Mouse (Mus musculus) kidney, adult 9 months (tissue): ENCODE data around the gene Tspan5.

Experiments
- DNase-seq: peaks from one replicate; pipeline ENCODE4 v3.0.0; 2022

Tspan5 gene

DNA sequence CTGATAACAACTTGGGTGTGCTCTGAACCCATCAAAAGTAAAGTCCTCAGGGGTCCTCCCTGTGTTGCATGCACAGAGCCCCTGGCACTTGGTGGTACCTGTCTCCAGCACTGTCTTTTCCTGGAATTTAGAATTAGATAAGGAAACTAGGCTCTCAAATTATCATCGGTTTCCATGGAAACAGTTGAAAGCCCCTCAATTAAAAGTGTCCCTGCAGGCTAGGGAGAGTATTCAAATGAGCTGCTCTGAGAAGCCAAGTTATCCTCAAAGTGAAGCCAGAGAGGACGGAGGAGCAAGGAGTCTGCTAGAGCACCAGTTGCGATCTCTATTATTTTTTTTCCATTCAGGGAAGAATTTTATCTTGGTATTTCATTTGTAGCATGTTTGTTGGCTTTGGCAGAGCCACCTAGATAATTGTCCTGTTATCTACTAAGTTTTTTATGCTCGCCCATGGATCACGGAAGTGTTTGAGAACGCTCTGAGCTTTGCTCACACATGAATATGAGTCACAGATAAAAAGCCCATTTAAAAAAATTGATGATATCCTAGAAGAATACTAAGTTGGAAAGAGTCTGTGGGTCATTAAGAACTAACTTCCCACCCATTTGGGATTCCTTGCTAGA lies 139.8 kb downstream of the Tspan5 start:
- DNase-seq, result no peak

DNA sequence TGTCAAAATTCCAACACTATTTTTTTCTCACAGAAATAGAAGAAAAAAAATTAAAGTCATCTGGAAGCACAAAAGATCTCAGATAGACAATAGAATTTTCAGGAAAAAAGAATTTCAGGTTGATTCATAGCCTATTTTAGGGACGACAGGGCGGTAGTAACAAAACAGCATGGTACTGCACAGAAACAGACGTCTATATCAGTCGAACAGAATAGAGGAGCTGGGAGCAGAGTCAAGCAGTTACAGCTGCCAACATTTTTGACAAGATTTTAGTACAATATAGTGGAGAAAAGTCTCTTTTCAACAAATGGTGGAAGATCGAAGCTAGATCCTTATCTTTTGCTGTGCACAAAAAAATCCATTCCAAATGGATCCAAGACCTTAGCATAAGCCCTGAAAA lies 144.1 kb downstream of the Tspan5 start:
- DNase-seq, result no peak

DNA sequence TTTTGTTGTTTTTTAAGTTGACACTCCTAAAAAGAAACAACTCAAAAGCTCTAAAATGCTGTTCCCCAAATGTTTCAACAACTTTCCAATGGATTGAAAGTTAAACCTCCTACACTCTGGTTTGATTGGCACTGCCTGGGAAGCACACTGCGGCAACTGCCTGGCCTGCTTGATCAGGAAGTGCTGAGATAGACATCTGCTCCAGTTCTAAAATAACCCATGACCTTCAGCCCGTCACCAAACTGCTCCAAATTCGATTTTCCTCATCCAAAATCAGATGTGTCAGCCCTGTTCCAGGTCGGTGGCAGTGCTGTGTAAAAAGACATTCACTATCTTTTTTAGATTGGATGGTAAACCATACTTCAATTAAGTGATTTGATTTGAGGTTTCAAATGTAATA lies 147.2 kb downstream of the Tspan5 start:
- no peak for DNase-seq

DNA sequence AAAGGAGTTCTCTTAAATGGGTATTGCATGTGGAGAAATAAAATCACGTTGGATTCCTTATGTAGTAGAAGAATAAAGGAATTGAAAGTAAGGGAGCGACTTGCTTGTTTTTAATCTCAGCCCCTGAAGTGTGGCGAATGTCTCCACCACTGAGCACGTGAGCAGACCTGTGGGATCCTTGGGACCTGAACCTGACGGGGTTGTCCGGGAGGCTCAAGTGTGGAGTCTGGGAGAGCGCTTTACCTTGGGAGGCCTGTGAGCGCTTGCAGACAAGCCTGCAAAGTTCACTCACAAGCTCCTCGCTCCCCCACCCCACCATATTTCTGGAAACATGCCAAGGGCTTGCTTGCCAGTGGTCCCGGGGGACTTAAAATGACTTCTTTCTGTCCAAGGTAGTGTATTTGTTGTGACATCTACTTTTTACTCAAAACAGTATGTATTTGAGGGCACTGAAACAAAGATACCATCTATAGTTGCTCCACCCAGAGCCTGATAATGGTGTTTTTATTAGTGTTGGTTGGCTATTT lies 147.8 kb downstream of the Tspan5 start:
- no peak for DNase-seq

DNA sequence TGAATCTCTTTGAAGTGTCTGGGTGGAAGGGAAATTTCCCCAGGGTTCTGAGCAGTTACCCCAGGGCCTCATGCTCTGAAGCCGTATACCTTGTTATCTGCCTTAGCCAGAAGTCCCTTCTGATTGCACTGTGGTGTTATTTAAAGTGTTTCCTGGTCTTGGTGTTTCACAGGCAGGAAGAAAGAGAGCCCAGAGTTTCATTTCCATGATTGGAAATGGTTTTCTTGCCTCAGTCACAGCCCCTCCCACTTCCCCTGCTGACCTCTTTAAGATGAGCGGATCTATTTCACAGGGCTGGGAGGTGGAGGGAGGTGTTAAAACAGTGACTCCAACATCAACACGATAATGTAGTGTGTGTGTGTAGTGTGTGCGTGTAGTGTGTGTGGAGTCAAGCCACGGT lies 151.5 kb downstream of the Tspan5 start:
- no peak for DNase-seq

DNA sequence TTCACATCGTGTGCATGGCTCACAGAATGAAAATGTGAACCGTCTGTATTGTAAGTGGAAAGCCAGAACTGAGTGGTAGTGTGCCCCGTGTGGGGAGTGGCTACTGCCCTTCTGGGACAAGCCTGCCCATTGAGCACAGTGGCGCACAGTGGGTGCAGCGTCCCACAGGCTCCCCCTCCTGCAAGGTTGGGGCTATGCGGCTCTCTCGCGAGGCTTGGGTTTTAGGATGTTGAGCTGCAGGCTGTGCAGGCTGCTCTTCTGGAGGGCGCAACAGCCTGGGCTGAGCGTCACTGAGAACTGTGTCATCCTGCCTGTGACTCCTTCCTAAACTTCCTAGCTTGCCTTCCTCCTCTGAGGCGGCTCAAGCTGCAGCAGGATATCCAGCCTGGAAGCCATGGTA lies 155.5 kb downstream of the Tspan5 start:
- no peak for DNase-seq

DNA sequence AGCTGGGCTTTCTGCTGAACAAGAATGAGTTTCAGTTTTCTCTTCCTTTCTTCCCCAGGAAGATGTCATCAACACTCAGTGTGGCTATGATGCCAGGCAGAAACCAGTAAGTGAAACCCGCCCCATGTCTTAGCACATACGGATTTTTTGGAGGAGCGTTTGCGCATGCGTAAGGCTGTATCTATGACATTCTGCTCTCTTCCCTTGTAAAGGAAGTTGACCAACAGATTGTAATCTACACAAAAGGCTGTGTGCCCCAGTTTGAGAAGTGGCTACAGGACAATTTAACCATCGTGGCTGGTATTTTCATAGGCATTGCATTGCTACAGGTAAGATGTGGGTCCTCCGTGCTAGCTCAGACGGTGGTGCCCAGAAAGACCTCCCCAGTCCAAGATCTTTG lies 156.1 kb downstream of the Tspan5 start:
- no peak for DNase-seq

DNA sequence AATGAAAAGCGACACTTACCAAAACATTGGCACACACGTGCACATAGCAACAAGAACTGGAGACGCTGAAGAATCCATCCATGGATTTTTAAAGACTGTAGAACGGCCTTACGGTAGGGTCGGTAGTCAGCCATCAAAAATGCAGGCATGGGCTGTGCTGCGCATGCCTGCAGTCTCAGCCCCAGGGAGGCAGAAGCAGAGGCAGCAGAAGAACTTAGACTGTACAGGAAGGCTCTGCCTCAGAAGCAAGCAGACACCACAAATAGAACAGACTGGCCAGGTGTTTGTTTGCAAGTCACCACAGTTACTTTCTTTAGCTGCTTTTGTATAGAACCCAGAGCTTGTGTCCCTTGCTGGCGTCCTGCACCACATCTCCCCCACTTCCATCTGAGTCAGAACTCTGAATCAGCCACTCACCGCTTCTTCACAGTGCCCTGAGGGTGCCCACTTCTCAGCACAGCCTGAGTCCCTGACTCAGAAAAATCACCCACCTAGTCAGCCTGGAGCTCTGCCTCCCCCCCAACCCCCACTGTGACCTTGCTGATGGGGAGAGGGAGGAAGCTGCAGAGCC lies 158.7 kb downstream of the Tspan5 start:
- no peak for DNase-seq

DNA sequence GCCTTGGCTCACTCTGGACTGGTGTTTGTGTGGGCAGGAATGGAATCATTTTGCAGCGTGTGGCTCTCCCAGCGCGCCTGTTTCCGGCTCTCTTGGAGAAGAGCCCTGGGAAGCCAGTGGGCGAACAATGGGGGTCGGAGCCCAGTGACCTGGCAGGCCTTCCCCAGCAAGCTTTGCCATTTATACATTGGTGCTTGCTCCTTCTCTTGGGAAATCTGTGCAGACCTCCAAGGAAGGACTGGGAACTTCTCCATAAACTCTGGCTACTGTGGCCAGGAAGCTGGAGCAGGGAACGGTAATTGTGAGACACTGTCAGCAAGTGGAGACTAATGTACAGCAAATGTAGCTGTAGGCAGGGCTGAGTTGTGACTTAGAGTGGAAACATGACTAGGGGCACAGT lies 163.7 kb downstream of the Tspan5 start:
- no peak for DNase-seq

DNA sequence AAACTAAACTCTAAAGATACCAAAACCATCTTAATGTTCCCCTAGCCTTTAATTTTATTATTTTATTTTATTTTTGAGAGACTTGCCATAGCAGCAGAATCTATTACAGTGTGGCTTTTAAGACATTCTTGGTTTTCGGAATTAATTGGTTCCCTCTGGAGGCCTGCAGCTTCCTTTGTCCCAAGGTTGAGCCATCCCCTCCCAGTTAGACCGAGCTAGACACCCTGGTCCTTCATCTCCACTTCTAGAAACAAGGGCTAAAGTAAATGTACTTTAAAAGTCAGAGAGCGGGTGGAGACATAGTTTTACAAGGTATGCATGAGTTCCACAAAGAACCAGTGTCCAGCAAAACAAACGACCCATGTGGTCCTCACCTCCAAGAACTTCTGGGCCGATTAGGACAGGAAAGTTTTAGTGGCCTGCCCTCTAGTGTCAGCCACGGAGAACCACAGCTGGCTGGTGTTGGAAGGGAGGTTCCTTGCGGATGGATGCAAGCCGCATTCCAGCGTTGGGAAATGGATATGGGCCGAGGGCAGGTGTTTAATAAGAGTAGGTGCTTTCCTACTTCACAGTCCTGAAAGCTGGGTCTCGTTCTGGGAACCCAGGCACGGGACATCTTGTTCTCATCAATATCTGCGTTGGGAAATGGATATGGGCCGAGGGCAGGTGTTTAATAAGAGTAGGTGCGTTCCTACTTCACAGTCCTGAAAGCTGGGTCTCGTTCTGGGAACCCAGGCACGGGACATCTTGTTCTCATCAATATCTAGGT lies 164.3 kb downstream of the Tspan5 start:
- peak; percentile 57 for DNase-seq

DNA sequence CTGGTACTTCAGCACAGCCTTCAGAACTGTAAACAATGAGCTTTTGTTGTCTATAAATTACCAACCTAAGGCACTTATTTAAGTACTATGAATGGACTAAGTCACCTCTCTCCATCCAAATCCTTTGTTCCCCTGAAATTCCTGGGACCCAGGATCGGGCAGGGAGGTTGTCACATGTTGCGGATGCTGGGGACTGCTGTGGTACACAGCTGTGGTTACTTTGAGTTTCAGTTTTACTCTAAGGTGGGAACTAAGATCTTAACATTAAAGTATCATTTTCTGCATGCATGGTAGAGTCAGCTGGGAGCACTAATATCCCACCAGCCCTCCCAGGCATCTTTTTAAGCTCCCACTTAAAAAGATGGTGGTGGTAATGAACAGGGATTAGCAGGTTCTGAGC lies 167.3 kb downstream of the Tspan5 start:
- no peak for DNase-seq

DNA sequence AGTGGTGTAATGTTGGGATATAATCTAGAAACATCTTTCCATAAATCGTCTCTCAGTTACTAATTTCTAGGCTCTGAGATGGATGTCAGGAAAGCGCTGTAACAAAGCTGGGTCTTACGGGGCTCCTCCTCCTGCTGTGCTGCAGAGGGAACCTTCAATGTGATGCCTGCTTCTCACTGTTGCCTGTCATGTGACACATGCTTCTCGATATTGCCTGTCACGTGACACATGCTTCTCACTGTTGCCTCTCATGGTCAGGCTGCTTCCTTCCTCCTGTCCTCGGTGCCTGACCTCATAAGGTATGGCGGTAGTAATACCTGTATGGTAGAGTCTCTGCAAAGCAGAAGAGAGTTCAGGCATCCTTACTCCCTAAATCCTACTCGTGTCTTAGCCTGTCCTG lies 170.5 kb downstream of the Tspan5 start:
- no peak for DNase-seq

DNA sequence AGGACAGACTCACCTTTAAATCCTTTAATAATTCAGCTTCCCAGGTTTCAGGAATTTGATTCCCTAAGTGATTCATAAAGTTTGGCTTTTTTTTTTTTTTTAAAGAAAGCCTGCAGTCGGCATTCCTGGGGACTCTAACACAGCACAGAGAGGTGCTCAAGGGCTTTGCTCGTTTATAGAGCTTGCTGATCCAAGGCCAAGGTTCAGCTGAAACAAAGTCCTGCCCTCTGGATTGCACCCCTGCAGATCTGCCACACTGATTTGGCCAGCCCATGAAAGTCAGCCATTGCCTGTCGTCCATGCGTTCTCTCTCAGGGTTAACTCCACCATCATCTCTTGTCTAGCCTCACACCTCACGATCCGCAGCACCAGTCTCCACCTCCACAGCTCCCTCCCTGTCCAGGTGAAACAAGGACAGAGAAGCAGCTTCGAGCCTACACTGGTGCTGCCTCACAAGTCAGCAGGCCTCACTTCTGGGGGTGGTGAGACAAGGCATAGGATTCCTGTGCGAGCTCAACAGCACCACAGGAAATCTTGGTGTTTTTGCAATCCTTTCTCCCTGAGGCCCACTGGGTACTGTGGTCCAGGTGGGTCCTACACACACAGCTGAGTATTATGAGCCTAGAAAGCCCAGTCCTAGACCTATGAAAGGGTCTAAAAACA lies 172.8 kb downstream of the Tspan5 start:
- DNase-seq, result peak; percentile 60

DNA sequence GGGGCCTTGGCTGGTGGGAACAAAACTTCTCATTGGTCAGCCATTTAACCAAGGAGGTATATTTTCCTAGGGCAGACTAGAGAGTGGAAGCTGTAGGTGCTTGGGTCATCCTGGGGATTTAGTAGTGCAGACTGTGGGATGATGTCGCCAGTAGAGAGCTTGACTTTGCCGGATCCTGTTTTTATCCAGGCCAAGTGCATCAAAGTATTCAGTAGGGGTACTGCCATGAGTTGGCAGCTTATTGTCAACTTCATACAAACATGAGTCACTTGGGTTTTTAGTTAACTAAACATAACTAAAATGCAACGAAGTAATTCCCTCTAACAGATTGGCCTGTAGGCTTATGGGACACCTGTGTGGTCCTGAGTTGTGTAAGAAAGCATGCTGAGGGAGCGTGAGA lies 174.6 kb downstream of the Tspan5 start:
- no peak for DNase-seq

DNA sequence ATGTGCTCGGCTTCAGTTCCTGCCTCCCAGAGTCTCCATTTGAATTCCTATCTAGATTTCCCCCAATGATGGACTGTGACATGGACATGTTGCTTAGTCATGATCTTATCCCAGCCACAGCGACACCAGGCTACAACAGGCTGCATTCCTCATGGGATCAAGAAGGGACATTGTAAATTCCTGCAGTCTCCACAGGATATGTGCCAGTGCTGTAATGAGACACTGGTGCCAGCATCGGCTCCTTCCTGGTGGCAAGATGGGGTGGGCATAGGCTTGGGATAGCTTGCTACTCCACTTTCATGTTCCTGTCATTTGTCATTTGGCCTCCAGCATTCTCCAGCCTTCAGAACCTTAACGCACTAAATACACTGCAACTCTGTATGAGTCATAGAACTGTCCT lies 175.0 kb downstream of the Tspan5 start:
- DNase-seq, result no peak

DNA sequence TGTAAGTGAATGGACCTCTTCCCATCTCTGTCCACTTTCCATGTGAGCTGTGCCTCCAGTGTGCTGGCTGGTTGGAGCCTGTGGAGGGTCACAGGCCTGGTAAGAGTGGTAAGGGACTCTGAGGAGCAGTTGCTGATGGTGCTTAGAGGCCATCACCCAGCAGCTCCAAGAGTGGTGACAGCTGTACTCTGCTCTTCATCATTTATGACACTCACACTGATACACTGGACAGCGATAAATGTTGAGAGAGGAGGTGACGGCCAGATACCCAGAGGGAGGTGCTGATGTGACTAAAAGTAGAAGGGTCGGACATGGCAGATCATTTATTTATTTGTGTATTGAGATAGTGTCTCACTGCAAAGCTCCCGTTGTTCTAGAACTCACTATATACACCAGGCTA lies 176.2 kb downstream of the Tspan5 start:
- DNase-seq, result no peak

DNA sequence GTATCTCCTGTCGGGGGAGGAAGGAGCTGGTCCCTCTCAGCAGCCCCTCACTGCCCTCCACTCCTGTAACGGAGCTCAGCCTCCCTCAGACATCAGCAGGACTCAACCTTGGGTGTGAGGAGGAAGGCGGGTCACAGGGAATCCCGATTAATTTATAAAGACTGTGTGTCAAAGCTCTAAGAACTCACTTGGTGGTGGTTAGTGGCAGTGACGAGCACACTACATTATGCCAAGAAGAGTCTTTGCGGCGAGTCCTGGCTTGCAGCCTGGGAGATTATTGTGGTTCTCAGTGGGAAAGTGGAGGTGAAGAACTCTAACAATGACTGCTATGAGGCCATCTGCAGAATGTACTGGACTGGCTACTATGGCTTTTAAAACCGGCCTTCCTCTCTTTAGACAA lies 184.2 kb downstream of the Tspan5 start:
- DNase-seq, result no peak

DNA sequence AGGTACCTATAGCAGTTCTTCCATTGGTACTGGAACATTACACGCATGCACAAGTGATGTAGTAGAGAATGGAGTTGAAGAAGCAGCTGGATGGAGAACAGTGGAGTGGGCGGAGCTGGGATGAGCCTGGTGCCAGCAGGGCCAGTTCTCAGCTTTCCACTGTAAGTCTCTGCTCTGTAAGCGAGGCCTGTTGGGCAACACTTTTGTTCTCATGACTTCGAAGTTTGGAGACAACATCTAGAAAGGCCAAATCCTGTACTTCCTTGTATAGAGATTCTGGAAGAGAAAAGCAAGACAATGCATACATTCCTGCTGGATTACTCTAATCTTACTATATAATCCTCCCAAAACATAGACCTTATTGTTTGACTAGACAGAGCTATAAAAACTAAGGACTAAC lies 185.4 kb downstream of the Tspan5 start:
- DNase-seq, result no peak

DNA sequence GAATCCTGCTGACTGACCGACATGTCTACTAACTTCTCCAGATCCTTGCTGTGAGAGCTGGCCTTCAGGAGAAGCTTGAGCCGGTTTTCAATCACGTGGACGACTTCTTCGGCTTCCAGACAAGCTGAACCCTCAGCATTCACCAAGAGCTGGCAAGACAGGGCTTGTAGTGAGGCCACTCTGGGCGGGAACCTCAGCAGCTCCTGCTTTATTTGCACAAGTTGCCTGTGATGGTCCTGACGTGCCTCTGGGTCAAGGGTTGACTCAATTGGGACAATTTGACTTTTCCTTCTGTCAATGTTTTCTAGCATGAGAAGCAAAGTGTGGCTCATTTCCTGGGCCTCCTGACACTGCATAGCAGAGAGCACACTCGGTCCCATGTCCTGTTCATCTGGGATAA lies 194.8 kb downstream of the Tspan5 start:
- DNase-seq, result no peak

DNA sequence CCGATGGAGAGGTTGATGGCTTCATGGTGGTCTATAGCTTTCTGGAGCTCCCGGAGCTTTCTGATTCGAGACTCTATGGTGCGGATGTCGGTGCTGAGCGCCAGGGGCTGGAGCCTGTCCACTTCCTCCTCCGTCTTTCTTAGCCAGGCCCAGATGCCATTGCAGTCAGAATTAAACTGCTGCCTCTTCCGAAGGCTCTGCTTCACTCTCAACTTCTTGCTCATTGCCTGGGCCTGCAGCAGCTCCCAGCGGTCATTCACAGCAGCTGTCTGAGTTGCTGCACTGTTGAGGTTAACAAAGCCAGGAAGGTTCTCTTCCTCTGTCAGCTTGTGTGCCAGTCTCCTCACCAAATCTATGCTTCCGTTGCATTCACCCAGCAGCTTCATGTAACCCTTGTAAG lies 195.2 kb downstream of the Tspan5 start:
- DNase-seq, result no peak

DNA sequence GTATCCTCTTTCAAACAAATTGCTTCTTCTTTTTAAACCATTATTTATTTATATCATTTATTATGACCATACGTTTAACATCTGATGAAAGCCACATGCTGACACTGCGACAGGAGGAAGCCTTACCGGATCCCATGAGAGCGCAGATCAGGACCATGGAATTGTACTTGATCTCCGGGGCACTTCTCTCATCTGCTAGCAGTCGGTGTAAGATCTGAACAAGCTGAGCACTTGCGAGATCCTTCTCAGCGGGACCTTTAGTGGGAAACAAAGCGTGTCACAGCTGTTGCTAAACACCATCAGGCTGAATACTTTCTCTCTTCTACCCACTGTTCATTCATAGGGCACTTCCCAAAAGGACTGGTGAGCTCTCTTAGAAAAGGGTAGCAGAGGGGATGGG lies 199.6 kb downstream of the Tspan5 start:
- DNase-seq, result no peak

DNA sequence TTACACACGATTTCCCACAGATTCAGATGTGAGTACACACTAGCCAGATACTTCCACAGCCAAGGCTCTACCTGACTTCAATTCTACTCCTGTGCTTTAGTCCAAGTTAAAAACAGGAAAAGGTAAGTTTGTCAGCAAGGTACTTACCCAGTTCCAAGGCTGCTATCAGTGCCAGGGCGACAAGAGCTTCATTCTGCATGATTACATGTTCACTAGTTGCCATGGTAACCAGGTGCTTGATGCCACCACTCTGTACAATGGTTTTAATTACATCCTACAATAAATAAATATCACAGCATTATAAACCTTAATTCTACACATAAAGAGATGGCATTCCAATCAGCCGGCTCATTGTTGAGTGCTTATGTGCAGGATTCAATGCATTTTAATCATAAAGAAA lies 203.5 kb downstream of the Tspan5 start:
- no peak for DNase-seq

DNA sequence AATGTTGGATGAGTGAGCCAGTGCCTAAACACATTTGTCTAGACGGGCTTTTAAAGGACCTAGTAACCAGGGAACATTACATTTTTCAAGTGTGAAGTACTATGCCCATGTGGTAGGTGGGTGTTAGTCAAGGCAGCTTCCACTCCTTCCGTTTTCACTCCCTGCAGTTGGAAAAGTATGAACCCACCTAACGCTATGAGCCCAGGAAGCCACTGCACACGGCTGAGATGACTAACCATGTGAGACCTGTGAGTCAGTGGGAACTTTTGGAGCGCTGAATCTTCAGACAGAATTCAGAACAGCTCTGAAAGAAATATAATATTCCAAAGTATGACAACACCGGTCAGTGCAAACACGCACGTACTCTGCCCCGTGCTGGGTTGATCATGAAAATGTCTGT lies 207.1 kb downstream of the Tspan5 start:
- DNase-seq, result no peak

DNA sequence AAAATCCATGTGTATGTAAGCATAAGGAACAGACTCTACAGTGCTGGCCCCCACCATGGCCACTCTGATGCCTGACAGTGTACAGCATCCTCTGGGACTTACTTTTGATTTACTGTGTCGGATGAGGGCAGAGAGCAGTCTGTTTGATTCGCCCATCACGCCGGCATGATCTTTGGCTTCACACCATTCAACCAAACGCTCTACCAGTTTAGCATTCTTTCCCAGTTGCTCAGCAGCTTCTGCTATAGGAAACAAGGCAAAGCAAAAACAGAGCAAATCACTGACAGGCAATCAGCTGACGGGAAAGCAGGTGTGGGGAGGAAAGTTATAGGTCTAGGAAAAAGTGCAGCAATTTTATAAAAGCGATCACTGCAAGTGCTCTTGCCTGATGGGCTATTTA lies 213.2 kb downstream of the Tspan5 start:
- DNase-seq, result no peak
